Mouse (Mus musculus) kidney, adult 9 months (tissue): Measurements from ENCODE around the gene Selenon.
"Not testable (repeated sequence)": the region's sequence is repeated elsewhere in the genome, so short reads cannot be mapped to it uniquely, and the experiment has no call there.

ENCODE experiments used
- DNase-seq: peaks from one replicate; pipeline ENCODE4 v3.0.0; 2022

Selenon gene

DNA sequence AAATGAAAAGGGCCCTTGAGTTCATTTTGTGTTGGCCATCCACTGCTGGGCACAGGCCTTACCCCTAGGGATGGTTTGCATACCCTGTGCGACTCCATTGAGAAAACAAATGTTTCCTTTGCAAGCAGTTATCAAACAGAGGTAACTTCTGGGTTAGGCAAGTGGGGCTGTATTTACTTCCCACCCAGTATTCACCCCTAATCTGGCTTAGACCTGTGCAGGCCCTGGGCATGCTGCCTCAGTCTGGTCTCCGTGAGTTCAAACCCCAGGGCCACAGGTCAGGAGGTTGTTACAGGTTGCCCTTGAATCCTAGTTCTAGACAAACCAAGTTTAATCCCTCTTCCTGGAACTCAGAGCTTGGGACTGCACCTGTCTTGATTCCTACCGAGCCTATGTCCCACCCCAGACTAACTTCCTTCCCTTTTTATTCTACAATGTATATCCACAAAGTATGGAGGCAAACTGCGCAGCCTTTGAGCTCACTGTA is 46.6 kb downstream of the Selenon start:
- DNase-seq, result no peak

DNA sequence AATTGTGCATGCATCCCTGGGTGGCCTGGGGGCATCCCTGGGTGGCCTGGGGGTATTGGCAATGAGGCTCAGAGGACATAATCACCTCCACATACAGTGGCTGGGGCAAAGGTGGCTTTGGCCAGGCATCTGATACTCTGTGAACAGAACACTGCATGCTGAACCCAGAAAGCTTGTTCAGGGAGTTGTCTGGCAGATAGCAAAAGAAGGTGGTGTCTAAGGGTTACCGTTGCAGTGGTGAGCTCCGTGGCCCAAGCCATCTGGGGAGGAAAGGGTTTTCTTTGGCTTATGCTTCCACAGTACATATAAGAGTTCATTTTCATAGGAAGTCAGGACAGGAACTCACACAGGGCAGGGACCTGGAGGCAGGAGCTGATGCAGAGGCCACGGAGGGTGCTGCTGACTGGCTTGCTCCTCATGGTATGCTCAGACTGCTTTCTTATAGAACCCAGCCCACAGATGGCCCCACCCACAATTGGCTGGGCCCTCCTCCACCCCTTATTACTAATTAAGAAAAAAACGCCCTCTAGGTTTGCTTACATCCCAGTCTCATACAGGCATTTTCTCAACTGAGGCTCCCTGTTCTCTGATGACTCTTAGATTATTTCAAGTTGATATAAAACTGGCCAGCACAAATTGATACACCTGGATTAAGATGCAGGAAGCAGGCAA is 48.1 kb downstream of the Selenon start:
- DNase-seq, result no peak

- peak; percentile 64 for DNase-seq
Measured at GRCm38 (mm10) chr4:134501095-134501494, 50.9 kb downstream of the Selenon start.

DNA sequence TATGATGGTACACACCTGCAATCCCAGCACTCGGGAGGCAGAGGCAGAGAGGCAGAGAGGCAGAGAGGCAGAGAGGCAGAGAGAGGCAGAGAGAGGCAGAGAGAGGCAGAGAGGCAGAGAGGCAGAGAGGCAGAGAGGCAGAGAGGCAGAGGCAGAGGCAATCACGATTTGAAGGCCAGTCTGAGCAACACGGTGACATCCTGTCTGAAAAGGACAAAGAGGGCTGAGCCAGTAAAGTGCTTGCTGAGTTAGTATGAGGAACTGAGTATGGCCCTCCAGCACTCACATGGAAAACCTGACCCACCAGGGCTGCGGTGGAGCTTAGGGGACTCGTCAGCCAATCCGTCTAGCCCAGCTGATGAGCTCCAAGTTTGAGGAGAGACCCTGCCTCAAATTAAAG is 53.0 kb downstream of the Selenon start:
- not testable (repeated sequence) for DNase-seq

GRCm38 (mm10) chr4:134497986-134498731 is 53.8 kb downstream of the Selenon start:
- no peak for DNase-seq

GRCm38 (mm10) chr4:134497223-134497622 is 54.7 kb downstream of the Selenon start:
- DNase-seq, result no peak

- DNase-seq, result peak; percentile 92
Measured at GRCm38 (mm10) chr4:134496595-134497210, 55.3 kb downstream of the Selenon start, which contains the start of gene Paqr7. Paqr7 (plus strand) TSS chr4:134496697.

DNA sequence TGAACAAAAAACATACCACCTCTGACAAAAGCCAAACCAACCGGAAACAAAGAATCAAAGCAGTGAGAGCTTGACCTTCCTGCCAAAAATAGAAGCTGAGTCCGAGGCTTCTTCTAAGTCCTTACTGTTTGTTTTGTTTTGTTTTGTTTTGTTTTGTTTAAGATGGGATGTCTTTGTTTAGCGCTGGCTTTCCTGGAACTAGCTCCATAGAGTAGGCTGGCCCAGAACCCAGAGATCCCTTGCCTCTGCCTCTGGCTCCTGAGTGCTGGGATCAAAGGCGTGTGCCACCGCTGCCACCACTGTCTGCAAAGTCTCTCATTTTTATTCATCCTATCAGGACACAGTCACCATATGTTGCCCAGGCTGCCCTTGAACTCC is 56.4 kb downstream of the Selenon start:
- DNase-seq, result no peak

DNA sequence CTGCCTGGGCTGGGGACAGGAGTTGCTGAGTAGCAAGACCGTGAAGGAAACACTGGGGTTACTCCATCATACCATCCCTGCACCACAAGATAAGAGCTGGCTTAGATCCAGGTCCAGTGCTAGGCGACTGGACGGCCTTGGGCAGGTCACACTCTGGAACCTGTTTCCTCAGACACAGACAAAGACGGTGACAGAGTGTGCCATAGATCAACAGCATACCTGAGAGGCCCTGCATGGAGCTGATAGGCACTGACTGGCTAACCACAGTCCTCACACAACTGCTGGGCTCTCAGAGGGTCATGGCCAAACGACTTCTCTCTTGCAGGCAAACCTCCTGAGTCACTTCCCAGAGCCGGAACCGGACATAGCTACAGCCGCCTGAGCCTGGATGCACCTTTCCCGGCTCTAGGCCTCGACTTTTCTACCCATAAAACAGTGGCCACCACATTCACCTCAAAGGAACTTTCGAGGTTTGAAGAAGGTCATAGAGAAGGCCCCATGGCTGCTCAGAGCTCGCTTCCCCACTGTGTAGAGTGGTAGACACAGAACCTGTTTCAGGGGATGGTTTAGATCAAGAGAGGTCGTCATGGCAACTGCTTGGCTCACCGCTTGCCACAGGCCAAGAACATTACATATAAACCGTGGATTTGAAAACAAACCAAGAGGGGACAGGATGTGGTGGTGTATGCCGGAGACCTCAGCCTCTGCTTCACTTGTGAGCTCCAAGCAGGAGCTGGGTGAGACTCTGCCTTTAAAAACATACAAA is 57.0 kb downstream of the Selenon start:
- no peak for DNase-seq

DNA sequence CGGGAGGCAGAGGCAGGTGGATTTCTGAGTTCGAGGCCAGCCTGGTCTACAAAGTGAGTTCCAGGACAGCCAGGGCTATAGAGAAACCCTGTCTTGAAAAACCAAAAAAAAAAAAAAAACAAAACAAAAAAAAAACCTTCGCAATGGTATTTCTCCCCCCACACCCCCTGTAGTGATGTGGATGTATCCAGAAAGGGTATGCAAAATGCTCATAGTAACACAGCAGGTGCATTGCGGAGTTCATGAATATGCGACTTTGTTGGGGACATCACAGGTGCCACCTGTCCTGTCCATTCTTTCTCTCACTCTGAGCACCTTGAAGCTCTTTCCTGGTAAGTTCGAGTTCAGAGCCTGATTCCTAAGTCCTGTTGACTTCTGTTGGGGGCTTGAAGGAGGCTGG is 57.8 kb downstream of the Selenon start:
- DNase-seq, result not testable (repeated sequence)

GRCm38 (mm10) chr4:134491716-134492115 is 60.2 kb downstream of the Selenon start:
- DNase-seq, result no peak

DNA sequence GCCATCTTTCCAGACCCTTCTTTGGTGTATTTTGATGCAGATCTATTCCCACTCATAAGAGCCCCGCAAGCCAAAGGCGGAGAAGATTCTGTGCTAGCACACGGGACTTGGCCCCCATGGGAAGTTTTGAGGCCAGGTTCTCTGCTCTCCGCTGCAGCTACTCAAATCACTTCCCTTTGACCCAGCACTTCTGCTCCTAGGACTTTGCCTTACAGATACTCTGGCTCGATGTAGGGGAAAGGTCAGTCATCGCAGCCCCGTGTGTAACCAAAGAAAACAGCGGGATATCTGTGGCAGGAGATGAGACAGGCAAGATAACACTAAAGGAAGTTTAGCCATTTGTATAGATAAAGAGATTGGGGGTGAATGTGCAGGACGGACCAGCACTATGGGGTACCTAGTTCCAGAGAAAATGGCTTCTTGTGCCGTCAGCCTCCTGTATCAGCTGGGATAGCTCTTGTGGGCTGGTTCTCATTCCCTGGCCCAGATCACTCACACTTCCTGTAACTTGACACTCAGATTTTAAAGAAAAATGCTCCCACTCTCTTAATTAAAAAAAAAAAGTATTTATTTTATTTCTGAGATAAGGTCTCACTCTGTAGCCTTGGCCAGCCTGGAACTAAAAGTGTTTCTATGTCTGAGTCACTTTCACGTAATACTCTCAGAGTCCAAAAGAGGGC is 61.8 kb downstream of the Selenon start:
- peak; percentile 81 for DNase-seq

DNA sequence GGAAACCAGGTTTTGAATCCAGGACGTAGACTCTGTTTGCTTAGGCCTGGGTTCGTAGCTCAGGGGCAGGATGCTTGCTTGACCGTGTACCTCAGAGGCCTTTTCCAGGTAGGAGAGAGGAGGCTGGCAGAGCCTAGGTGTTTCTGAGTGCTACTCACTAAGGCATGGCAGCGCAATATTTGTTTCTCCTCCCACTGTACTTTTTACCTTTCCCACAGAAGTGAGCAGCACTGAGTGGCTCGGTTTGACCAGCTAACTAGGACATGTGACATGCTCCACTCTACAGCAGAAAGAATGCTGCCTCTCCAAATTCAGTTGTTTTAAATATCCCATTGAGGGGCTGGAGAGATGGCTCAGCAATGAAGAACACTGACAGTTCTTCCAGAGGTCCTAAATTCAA is 63.8 kb downstream of the Selenon start:
- DNase-seq, result no peak
